Mouse (Mus musculus): ENCODE results near the gene Hfe. TPM values are rescaled to one million over a fixed set of nuclear protein-coding genes. Genes with fewer than 3 reads are reported as not detected.
"Not testable (repeated sequence)": the region's sequence is repeated elsewhere in the genome, so short reads cannot be mapped to it uniquely, and the experiment has no call there.

Gene Hfe
- total and polyA plus RNA-seq, 2 experiments from 2014 or later: 3.2 to 8.6 TPM

DNA sequence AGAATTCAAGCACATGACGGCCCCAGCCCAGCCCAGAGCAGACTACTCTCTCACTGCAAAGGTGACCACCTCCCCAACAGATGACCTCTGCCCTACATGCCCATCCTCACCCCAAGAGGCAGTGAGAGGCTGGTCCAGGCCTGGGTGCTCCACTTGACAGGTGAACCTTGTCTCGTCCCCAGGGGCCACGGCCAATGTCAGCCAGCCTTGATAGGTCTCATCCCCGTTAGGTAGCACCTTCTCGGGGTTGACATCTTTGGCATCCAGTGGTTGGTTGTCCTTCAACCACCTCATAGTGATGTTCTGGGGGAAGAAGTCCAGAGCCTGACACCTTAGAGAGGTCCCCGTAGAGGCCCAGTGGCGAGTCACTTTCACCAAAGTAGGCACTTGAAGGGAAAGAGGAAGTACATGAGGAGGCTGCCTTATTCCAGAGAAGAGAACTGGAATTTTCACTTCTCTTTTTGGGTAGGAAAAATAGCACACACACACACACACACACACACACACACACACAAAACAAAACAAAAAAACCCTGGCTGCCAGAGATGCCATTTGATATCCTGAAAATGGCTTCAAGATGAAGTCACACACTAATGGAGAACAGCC is 4.8 kb downstream of the Hfe start:
- no peak overlapping the region for H3K9ac ChIP-seq (replicated peaks; ENCODE audit: low read length)
- 94% methylated on average over 7 of the region's 7 CpGs for WGBS
- no peak overlapping the region for H3K4me3 ChIP-seq (ENCODE audit: low read length)
- TF ChIP-seq CTCF (IDR thresholded peaks at IDR 0.05; ENCODE audit: low read depth): no peak
- H3K9me3 ChIP-seq (ENCODE audit: low read length): no peaks in the 10 kb centered on the region
- H3K4me1 ChIP-seq (ENCODE audit: insufficient read depth, low read length): no peaks in the 10 kb centered on the region
- H3K27me3 ChIP-seq (ENCODE audit: insufficient read depth, low read length): no peaks in the 10 kb centered on the region
- no peak overlapping the region for H3K4me2 ChIP-seq (ENCODE audit: low read depth, low read length)
- no peak for ATAC-seq
- no peak overlapping the region for H3K27ac ChIP-seq
- H3K36me3 ChIP-seq (ENCODE audit: insufficient read depth, low read length): no peaks in the 10 kb centered on the region
- DNase-seq (ENCODE audit: low spot score): no peak

GRCm38 (mm10) chr13:23702801-23703200 is 7.9 kb downstream of the Hfe start:
- DNase-seq (ENCODE audit: low spot score); H3K4me3 ChIP-seq (ENCODE audit: low read length); H3K4me2 ChIP-seq (ENCODE audit: low read depth, low read length); H3K27me3 ChIP-seq (ENCODE audit: insufficient read depth, low read length); H3K9me3 ChIP-seq (ENCODE audit: low read length); H3K27ac ChIP-seq; H3K4me1 ChIP-seq (ENCODE audit: insufficient read depth, low read length); H3K36me3 ChIP-seq (ENCODE audit: insufficient read depth, low read length); ATAC-seq; H3K9ac ChIP-seq (replicated peaks; ENCODE audit: low read length): not testable (repeated sequence)
- WGBS: 89% methylated on average over 2 of the region's 2 CpGs

- DNase-seq (ENCODE audit: low spot score) (no peak), ATAC-seq (no peak)
- no peaks in the 10 kb centered on the region for H3K4me1 ChIP-seq (ENCODE audit: insufficient read depth, low read length)
- no peak overlapping the region for H3K4me3 ChIP-seq (ENCODE audit: low read length)
- WGBS: 82% methylated on average over 4 of the region's 4 CpGs
- no peak overlapping the region for H3K4me2 ChIP-seq (ENCODE audit: low read depth, low read length)
- H3K27me3 ChIP-seq (ENCODE audit: insufficient read depth, low read length): no peaks in the 10 kb centered on the region
- no peak overlapping the region for H3K27ac ChIP-seq
- H3K36me3 ChIP-seq (ENCODE audit: insufficient read depth, low read length): no peaks in the 10 kb centered on the region
- H3K9me3 ChIP-seq (ENCODE audit: low read length): no peaks in the 10 kb centered on the region
- no peak for TF ChIP-seq CTCF (IDR thresholded peaks at IDR 0.05; ENCODE audit: low read depth)
- no peak overlapping the region for H3K9ac ChIP-seq (replicated peaks; ENCODE audit: low read length)
Observed at GRCm38 (mm10) chr13:23702220-23702619, 8.4 kb downstream of the Hfe start.

DNA sequence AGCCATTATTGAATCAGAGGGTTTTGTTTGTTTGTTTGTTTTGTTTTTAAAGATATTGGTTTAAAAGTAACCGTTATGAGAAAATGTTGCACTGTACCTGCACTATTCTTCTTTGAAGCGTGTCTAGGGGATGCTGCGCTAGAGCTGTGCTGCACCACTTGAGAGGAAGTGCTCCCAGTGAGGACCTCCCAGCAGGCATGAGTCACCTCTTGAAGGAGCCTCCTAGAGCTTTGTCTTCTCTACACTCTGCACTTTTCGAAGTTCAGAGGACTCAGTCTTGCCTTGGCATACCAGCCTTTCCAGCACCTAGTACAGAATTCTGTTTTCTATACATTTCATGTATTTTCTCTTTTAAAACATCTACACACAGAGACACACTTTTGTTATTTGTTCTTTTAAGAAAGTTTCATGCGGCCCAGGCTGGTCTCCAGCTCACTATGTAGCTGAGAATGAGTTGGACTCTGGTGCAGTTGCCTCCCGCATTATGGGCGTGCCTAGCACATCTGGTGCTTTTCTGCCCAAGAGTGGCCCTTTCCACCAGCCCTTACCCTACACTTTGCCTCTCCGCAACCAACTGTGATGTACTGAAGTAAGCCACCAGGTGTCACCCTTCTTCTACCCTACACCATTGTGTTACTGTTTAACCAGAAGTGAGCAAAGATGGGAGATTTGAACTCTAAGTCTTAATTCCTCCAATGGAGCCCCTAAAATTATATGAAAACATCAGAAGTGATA is 9.7 kb downstream of the Hfe start:
- Histone ChIP-seq H3K36me3 (ENCODE audit: insufficient read depth, low read length) (no peaks in the 10 kb centered on the region), H3K4me1 (ENCODE audit: insufficient read depth, low read length) (no peaks in the 10 kb centered on the region), H3K27me3 (ENCODE audit: insufficient read depth, low read length) (no peaks in the 10 kb centered on the region), H3K27ac (no peak overlapping the region), H3K9me3 (ENCODE audit: low read length) (no peaks in the 10 kb centered on the region), H3K4me3 (ENCODE audit: low read length) (no peak overlapping the region), H3K9ac (replicated peaks; ENCODE audit: low read length) (no peak overlapping the region), H3K4me2 (ENCODE audit: low read depth, low read length) (no peak overlapping the region)
- peak; percentile 49; the same call in 1 of the 2 replicates for ATAC-seq
- DNase-seq (ENCODE audit: low spot score): peak; percentile 82
- 37% methylated on average over 8 of the region's 8 CpGs for WGBS
- TF ChIP-seq CTCF (IDR thresholded peaks at IDR 0.05; ENCODE audit: low read depth): peak; percentile 86

DNA sequence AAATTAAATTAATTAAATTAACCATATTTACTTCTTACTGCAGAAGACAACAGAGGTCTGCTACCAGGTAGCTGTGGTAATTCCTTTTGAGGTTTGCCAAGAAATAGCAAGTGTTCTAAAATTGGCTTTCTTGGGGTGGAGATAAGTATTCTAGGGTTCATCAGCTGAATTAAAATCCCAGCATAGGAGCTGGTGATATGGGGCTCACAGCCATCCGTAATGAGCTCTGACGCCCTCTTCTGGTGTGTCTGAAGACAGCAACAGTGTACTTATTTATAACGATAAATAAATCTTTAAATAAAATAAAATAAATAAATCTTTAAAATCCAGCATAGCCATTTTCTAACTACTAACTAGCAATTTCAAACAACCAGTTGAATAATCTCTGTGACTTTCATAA is 10.9 kb downstream of the Hfe start:
- H3K4me2 ChIP-seq (ENCODE audit: low read depth, low read length): no peak overlapping the region
- no peaks in the 10 kb centered on the region for H3K27me3 ChIP-seq (ENCODE audit: insufficient read depth, low read length)
- DNase-seq (ENCODE audit: low spot score): no peak
- no peaks in the 10 kb centered on the region for H3K9me3 ChIP-seq (ENCODE audit: low read length)
- WGBS: 70% methylated on average over 3 of the region's 3 CpGs
- ATAC-seq: no peak
- TF ChIP-seq CTCF (IDR thresholded peaks at IDR 0.05; ENCODE audit: low read depth): no peak
- H3K36me3 ChIP-seq (ENCODE audit: insufficient read depth, low read length): no peaks in the 10 kb centered on the region
- H3K4me1 ChIP-seq (ENCODE audit: insufficient read depth, low read length): no peaks in the 10 kb centered on the region
- H3K9ac ChIP-seq (replicated peaks; ENCODE audit: low read length): no peak overlapping the region
- no peak overlapping the region for H3K27ac ChIP-seq
- H3K4me3 ChIP-seq (ENCODE audit: low read length): no peak overlapping the region

DNA sequence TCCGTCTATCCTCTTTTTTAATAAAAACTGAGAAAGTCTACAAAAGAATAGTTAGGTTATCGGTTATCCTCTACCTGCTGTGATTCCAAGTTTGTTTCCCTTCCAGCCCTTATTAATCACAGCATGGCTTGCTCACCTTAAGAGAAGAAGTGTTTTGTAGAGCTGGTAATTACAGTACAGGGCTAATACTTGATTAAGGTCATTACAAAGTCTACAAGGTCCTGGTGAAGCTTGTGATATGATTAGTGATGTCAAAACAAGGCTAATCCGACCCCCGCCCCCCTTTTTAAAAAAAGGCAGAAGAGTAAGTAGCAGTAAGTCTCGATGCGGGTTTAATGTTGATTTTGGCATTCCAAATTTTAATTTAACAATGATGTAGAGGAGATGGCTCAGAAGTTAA is 11.7 kb downstream of the Hfe start:
- ATAC-seq (no peak), DNase-seq (ENCODE audit: low spot score) (no peak)
- Histone ChIP-seq H3K27ac (peak overlapping the region; percentile 54; the same call in 1 of the 2 replicates), H3K9ac (replicated peaks; ENCODE audit: low read length) (no peak overlapping the region), H3K9me3 (ENCODE audit: low read length) (no peaks in the 10 kb centered on the region), H3K36me3 (ENCODE audit: insufficient read depth, low read length) (no peaks in the 10 kb centered on the region), H3K4me2 (ENCODE audit: low read depth, low read length) (peak overlapping the region; percentile 78), H3K4me3 (ENCODE audit: low read length) (no peak overlapping the region), H3K27me3 (ENCODE audit: insufficient read depth, low read length) (no peaks in the 10 kb centered on the region), H3K4me1 (ENCODE audit: insufficient read depth, low read length) (no peaks in the 10 kb centered on the region)
- 65% methylated on average over 6 of the region's 6 CpGs for WGBS
- TF ChIP-seq CTCF (IDR thresholded peaks at IDR 0.05; ENCODE audit: low read depth): no peak

DNA sequence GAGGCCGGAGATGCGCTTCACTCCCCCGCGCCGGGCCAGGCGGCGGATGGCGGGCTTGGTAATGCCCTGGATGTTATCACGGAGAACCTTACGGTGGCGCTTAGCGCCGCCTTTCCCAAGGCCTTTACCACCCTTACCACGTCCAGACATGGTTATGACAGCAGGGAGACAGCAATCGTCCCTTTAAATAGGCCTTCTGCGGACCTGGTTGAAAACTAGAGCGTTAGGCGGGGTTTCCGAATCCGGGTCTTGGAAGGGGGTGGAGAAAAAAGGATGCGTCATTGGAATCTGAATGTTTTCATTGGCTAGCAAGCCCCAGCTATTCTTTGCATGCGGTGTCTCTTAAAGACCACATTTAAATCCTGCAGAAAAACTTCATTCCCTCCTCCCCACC is 12.4 kb downstream of the Hfe start, which contains the start of gene Hist1h4c:
Gene Hist1h4c (minus strand): TSS at position 155 of the 394 bp plus-strand sequence.
- WGBS: 0% methylated on average over 20 of the region's 22 CpGs
- no peaks in the 10 kb centered on the region for H3K9me3 ChIP-seq (ENCODE audit: low read length)
- peak within 1 kb of the TSS; percentile 55 for H3K9ac ChIP-seq (replicated peaks; ENCODE audit: low read length)
- H3K4me2 ChIP-seq (ENCODE audit: low read depth, low read length): peak within 1 kb of the TSS; percentile 78
- DNase-seq (ENCODE audit: low spot score) (peak; percentile 99), ATAC-seq (peak; percentile 98)
- peak; percentile 39; the same call in 1 of the 2 replicates for TF ChIP-seq CTCF (IDR thresholded peaks at IDR 0.05; ENCODE audit: low read depth)
- H3K27ac ChIP-seq: peak within 1 kb of the TSS; percentile 87
- peak within 1 kb of the TSS; percentile 43 for H3K4me3 ChIP-seq (ENCODE audit: low read length)
- no peaks in the 10 kb centered on the region for H3K4me1 ChIP-seq (ENCODE audit: insufficient read depth, low read length)
- no peaks in the 10 kb centered on the region for H3K36me3 ChIP-seq (ENCODE audit: insufficient read depth, low read length)
- no peaks in the 10 kb centered on the region for H3K27me3 ChIP-seq (ENCODE audit: insufficient read depth, low read length)
